Mouse (Mus musculus) CD4-positive, CD25-positive, alpha-beta regulatory T cell, adult 2 months (primary cell): Measurements from ENCODE around the gene Dnlz.
A peak's percentile ranks its signal among the peaks of the same experiment; 100 is the strongest.
"Not testable (repeated sequence)": the region's sequence is repeated elsewhere in the genome, so short reads cannot be mapped to it uniquely, and the experiment has no call there.

ENCODE experiments used
- DNase-seq: peaks from one replicate; pipeline ENCODE4 v3.0.0-alpha.2; 2012; ENCODE audit warnings: low read depth, low spot score

The Dnlz gene

DNA sequence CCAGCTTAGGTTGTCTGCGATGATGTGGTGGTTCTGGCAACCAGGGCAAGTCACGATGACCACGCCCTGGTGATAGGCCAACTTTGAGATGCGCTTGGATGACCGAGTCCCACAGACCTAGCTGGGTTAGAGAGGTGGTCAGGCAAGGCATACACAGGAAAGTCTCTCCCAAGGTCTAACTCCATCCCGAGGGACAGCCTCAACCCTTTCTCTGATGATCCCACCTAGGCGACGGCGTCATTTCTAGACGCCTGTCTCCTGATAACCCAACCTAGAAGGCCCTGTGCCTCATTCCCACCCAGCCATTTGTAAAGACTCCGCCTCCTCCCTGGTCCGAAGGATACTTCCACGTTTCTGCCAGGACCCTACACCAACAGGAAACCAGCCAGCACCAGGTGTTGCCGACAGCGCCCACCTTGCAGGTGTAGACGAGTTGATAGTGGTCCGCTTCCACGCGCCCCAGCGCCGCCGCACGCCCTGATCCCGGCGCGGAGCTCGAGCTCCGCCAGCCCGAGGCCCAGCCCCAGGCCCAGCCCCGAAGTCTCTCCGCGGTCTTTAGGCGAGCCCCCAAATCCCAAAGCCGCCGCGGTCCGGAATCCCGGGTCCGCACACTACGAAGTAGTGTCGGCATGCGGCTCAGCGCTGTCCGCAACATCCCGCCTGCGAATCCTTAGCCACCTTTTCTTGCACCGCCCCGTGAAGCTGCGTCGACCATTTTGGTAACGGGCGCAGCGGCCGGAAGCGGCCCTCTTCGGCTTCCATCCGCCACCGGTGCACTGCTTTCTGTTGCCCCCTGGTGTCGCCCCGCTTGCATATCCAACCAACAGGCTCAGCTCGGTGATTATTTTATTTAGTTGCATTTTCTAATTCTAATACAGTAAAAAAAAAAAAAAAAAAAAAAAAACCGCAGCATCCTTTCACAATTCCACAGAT, at the start of gene Dnlz:
Dnlz (minus strand) TSS at position 753 of the 933 bp plus-strand sequence.
- peak; percentile 96 for DNase-seq

DNA sequence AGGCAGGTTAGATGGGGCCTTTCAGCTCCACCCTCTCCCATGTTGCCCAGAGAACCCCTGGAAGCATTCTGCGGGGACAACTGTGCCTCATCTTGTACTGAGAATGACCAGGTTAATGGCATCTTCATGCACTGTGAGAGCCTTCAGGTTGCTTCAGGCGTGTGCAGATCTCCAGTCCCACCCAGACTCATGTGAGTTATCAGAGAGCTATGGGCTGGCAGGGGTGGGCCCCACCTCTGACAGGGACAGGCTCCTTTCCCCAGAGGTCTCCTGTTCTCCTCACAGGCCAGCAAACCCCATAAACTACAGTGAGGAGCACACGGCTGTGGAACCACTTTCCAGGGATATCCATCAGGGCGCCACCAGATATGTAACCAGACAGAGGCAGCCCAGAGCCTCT, 49.1 kb upstream of the Dnlz start:
- DNase-seq, result no peak

DNA sequence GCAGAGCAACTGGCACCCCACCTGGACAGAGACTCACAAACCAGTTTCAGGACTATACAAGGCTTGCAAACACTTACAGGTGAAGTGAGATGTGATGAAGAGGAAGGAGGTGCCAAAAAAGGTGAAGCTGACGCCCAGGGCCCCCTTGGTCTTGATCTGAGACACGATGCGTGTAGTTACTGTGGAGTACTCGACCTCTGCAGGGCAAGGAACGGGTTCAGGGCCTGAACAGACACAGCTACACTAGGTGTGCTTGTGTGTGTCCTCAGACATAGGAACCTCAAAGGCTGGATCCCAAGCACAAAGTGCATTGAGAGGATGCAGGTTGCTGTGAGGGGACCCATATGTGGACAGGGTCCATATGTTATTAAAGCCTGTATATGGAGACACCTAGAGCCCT, 48.4 kb upstream of the Dnlz start:
- DNase-seq, result no peak

DNA sequence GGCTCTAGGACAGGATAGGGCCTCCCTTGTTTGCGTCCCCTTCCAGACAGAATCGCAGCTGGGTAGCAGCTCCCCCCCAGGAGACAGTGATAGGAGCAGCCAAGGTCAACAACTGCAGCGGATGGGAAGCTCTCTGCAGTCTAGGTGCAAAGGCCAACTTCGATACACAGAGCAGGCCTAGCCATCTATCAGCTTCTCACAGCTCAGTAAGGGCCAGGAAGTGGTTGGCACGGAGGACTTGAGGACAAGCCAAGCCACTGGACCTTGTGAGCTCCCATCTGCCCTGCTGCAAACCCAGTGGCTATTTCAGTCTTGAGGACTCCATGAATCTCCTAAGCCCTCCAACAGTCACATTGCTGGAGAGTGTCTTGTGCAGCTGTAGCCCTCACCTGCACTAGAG, 47.7 kb upstream of the Dnlz start:
- DNase-seq, result no peak

DNA sequence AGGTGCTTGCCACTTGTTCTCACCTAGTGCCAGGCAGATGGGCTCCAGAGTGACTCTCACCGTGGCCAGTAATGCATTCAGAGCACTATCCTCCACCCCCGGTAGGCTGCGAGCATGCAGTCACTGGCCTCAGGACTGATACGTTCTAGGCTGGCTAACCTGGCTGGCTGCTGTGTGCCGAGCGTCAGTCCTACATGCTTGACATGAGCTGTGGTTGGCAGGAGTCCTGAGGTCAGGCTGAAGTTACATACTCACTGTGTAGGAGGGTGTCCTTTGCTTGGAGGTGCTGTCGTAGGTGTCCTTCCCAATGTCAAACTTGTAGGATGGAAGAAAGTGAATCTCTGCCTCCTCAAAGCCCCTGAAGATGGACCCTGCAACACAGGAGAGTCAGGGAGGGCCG, 47.1 kb upstream of the Dnlz start:
- no peak for DNase-seq

DNA sequence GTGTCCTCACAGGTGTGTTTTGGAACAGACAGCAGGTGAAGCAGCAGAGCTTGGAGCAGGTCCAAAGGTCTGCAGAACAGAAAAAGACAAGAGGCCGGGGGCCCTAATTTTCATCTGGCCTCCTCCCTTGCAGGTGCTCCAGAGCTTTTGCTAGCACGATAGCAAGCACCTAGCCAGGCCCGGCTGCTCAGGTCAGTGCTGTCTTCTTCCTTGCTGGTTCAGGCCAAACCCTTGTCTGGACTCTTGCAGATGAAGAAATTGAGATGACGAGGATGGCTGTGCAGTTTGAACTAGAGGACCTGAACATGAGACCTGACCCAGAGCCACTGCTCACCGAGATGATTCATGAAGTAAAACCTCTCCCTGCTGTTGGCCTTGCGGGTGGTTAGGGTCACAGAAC, 39.7 kb upstream of the Dnlz start:
- no peak for DNase-seq

DNA sequence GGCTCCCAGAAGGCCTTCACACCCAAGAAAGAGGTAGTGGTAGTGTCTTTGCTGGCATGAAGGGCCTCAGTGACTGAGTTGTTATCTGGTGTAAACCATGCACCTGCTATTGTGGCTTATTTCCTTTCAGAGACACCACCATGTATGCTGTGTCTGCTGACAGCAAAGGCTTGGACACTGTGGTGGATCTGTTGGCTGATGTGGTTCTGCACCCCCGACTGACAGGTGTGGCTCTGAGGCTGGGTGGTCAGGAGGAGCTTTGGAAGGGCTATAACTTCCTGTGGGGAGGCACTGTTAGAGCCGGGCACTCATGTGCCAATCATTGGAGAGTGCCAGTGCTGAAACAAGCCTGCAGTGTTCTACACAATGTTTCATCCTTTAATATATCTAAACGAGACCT, 39.0 kb upstream of the Dnlz start:
- DNase-seq, result no peak

DNA sequence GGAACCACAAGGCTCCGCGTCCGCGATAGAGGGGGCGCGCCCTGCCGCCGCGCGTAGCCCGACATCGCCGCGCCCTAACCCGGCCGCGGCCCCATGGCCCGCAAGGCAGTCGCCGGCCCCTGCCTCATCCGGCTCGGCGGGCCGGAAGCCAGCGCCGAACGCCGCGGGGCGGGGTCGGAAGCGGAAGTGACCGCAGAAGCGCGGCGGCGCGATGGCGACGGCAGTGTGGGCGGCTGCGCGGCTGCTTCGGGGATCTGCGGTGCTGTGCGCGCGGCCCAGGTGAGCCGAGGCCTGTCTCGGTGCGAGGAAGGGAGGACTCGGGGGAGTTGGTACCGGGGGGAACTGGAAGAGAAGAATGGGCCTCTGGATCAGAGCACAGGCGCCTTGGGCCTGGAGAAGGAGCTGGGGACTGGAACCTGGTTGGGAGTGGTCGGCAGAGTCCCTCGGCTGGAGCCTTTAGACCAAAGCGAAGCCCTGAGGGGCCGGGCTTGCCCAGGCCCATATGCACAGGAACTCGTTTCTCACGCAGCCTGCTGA, 37.3 kb upstream of the Dnlz start, which contains the start of the genes Entr1 and Pmpca:
Entr1 (minus strand) TSS at position 163 of the 537 bp plus-strand sequence.
Pmpca (plus strand) TSS at position 186 of the 537 bp plus-strand sequence.
- DNase-seq, result peak; percentile 94

DNA sequence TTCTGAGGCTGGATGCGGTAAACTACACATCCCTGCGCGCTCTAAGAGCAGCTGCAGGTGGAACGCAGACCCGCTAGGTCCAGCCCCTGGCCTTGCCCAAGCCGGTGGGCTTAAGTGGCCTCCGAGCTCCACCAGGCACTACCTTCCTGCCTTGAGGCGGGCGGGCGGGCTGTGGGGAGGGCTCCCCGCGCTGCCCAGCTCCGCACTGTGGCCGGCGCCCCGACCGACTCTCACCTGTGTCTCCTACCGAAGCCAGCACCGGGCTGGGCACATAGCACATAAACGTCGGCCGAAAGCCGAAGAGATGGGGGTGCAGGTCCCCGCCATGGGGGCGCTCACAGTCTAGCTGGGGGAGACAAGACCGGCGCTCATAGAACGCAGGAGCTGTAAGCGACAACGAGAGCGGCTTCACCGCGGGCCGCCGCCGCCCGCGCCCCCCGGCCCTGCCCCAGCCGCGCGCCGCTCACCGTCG, 36.8 kb upstream of the Dnlz start:
- no peak for DNase-seq

DNA sequence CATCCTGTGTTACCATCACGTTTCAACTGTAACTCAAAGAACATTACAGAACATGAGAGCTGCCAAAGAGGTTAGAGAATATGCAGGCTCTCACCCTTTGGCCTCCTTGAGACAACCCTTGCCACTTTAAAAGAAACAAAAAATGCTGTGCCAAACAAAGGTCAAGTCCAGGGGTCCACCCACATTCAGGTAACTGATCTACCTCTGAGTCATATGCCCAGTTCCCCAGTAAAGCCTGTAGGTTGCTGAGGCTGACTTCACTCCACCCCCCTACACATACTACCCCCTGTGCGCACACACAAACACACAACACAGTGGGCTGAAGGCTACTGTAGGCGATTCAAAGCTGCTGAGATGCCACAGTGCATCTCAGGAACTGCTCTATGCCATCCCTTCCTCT, 35.8 kb upstream of the Dnlz start:
- DNase-seq, result no peak

DNA sequence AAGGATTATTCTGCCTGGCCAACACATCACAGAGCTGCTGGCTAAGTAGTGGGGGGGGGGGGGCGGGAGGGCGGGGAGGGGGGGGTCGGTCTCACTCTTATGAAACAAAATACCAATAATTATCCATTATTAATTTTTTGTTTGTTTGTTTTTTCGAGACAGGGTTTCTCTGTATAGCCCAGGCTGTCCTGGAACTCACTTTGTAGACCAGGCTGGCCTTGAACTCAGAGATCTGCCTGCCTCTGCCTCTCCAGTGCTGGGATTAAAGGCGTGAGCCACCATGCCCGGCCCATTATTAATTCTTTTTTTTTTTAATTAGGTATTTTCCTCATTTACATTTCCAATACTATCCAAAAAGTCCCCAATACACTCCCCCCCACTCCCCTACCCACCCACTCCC, 29.0 kb upstream of the Dnlz start:
- not testable (repeated sequence) for DNase-seq

DNA sequence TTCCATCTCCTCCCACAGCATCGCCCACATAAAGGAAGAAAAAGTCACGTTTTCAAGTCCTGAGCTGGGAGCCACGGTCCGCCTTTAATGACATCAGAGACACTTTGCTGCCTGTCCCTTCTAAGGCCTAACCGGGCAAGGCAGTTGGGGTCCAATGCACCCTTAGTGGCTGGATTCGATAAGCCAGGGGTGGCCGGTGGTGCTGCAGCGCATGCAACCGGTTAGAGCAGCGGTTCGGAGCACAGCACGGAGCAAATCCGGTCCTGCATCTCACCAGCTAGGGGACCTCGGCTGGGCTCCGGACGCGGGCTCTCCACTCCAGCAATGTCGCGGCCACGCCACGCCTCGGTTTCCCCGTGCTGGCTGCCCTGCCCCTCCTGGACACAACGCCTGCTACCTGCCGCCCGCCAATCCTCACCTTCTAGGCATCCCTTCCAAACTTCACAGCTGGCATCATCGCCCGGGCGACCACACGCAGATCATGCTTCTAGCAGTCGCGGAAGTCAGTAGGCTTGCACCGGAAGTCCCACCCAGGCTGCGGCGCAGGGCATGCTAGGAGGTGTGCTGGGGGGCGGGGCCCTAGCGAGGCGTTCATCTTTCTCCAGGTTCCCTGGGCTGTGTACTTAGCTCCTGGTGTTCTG, 28.3 kb upstream of the Dnlz start, which contains the start of gene Snapc4:
Snapc4 (minus strand) TSS at position 523 of the 641 bp plus-strand sequence.
- peak; percentile 92 for DNase-seq

DNA sequence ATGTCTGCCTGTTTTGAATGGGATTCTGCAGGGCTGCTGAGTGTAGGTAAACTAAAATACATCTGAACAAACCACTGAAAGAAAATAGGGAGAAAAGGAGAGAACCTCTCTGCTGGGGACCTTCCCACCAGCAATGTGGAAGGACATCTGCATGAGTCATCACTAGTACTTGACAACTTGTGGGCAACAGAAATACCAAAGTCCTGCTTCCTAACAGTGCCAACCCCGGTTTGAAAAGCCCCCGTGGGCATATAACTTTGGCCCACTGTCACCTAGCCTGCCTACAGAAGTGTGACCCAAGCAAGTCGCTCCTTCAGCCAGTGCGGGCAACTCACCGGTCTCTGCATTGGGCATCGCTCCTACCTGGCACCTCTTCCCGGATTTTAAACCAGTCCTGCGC, 20.5 kb upstream of the Dnlz start:
- DNase-seq, result no peak

DNA sequence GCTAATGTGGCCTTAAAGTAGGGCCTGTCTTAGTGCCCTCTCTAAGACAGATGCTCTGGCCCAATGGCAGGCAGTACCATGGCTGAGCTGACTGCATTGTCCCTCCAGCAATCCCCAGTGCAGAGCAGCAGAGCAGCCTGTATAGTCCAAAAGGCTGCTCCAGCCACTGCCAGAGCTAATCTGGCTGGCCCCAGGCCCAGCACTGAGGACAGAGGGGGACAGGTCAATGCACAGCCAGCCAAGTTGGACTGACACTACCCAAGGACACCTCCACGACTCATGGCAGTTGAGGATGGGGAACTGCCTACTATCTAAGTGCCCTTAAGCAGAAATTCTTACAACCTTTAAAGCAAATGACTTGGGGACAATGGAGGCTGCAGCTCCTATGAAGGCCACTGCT, 16.7 kb upstream of the Dnlz start:
- no peak for DNase-seq

DNA sequence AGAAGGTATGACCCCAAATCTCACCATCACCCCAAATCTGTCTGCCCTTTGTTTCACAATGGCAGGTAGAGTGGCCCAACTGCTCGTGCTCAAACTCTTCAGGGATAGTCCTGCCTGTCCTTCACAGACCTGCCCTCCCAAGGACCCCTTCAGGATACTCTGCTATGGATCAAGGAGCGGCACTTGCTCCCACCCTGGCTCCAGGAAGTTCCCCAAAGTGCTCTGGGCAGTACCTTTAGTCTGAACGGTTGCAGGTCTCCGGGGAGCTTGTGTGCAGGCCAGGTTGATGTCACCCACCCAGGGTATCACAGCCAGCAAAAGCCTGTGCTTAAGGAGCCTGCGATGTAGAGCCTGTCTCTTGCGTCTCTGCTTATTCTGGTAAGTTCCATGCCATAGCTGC, 16.0 kb upstream of the Dnlz start:
- no peak for DNase-seq

DNA sequence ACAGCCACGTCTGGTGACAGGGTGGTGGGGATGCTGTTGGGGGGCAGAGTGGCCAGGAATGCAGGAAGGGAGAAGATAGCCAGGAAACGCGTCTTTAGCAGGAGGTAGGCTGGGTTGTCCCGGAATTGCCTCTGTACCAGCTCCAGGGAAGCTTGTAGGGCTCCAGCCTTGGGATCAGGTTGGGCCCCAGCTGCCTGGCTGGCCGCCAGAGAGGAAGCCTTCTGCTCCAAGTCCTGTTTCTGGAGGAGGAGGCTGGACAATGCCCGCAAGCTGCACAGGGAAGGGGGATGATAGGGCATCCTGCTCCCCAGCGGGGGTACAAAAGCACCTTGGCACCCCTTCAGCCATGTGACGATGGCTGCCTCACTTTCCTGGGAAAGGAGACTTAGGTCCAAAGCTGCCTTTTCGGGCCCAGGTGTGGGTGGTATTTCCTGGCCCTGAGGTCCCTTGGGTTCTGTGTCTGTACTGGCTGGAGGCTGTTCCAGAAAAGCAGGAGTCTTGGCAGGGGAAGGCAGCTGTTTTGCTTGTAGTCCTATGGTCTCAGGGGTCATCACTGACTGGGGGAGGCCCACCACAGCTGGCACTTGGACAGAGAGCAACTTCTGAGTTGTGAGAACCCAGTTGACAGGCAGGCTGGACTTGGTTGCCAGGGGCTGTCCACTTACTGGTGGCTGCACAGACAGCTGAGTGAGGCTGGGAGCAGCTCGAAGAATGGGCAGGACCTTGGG, 13.0 kb upstream of the Dnlz start:
- DNase-seq, result no peak

DNA sequence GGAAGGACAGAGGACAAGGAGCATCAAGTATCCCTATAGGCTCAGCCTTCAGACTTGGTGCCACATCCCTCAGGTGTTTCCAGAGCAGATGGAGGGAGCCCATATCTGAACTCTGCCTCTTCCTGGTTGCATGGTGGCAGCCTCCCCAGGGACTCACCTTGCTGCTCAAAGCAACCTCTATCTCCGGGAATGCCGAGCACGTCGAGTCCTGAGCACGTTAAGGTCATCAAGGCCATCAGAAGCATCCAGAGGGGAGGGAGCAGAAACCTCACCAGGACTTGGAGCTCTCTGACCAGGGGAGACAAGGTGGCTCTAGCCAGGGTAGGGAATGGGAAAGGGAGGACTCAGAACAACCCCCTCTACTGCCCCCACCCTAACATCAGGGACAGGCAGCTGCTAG, 11.6 kb upstream of the Dnlz start:
- no peak for DNase-seq

DNA sequence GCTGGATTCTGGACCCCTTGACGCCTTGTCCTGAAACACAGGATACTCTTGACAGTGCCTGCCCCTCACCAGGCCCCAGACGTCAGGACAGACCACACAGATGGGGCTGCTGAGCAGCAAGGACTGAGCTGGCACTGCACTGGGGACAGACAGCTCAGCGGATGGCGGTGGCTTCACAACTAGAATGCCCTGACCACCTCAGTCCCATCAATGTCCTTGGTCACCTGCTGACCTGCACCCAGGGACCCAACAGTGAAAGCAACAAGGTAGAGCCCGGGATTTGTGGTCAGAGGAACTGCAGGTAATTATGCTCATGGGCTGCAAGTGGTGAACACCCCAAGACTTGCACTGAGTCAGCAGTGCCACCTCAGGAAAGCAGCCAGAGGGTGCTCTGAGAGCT, 11.1 kb upstream of the Dnlz start:
- DNase-seq, result no peak

DNA sequence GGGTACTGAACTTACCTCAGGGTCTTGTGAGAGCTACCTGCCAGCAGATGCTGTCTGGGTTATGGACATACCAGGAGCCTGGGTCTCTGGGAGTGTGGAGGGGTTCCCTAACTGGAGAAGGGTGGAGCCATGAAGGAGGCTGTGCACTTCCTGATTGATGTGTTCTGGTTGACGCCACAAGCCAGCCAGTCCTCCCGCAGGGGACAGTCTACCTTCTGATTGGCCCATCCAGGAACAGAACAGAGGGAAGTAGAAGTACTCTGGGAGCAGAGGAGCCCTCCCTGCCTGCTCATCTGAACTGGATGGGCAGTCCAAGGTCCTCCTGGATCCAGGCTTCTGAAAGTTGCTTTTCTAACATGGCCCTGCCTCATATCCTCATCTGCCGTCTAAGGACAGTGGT, 8.9 kb upstream of the Dnlz start, which contains the start of gene Card9:
Card9 (minus strand) TSS at position 147 of the 400 bp plus-strand sequence.
- no peak for DNase-seq

DNA sequence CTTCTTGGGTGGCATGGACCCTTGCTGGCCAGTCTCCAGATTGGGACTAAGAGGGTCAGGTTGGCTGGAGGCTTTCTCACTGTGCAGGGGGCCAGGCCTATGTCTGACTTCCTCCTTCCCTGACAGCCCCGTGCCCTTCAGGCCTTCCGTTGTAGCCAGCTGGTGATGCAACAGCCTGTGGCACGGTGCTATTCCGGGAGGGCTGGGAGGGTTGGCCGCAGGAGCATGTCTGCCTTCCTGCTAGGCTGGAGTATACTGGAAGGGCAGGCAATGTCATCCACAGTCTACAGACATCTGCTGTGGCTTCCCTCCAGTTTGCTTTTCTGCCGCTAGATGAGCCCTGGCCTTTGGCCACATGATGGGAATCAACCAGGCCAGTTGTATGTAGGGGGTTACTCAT, 8.1 kb upstream of the Dnlz start:
- no peak for DNase-seq

DNA sequence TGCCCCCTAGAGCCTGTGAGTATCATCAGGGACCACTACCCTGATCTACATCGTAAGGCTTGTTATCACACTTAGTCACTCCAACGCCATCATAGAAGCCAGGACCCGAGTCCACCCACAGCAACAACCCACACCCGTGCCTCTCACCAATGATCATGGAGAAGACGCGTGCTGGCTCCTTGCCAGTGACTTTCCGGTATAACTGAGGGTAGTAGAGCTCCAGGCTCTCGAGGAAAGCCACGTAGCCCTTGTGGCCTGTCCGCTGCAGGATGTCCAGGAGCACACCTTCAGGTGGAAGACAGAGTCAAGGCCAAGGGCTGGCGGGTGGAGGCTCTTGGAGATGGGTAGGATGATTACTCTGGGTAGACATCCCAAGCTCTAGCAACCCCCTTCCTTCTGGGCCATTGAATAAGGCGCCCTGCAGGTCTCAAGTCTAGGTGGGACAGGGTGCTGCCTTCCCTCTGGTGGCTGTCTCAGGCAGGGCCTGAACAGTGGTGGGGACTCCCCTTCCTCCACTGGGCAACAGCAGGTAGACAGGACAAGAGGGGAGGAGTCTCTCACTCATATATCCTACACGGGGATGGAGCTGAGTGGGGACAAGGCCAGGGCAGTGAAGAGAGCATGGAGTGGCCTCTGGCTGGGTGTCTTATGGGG, 6.9 kb upstream of the Dnlz start:
- DNase-seq, result no peak
